Mouse (Mus musculus): ENCODE results near the gene Ampd2.

Ampd2 gene

DNA sequence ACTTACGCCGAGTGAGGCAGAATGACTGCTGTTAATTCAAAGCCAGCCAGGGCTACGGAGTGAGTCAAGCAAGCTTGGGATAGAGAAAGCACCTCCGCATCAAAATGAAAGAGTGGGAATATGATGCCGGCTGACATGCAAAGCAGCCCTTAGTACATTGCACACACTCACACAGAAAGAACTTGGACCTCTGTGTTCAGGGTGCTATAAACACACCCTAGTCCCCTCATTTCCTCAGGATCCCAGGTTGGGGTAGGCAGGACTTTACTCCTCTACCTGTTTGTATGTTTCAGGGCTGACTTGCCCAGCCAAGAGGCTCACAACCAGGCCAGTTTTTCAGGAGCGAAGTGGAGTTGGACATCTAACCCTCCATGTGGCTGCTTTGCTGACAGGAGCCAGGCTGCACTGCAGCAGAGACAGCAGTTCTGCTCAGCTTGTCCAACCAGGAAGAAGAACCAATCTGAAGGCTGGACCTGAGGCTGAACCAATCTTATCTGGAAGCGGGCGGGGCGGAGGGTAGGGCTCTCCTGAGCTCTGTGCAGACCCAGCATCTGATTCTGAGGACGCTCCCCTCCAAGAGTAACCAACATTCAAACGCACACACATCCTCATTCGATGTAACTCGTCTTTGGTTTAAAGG lies 17.1 kb downstream of the Ampd2 start:
- DNase-seq (ENCODE audit: low read depth, low spot score), result no peak

- no peak for DNase-seq (ENCODE audit: low read depth, low spot score)
Observed at GRCm38 (mm10) chr3:108068826-108069225, 17.6 kb downstream of the Ampd2 start.

GRCm38 (mm10) chr3:108067370-108067934 lies 19.0 kb downstream of the Ampd2 start:
- no peak for DNase-seq (ENCODE audit: low read depth, low spot score)

GRCm38 (mm10) chr3:108065551-108065950 lies 20.9 kb downstream of the Ampd2 start:
- DNase-seq (ENCODE audit: low read depth, low spot score), result no peak

DNA sequence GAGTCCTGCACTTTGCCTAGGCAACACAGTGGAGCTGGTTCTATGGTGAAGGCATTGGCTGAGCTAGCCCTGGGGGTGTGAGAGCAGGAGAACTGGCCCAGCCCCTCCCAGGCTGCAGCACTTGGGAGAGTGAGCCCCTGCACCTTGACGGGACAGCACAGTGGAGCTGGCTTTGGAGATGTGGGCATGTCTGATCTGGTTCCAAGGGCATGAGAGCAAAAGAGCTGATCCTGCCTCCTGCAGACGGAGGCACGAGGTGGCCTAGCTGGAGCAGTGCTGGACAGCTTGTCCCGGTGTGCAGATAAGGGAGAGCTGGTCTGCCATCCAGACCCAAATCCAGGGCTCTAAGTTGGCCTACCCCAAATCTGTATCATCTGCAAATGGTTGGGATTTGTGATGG lies 21.8 kb downstream of the Ampd2 start:
- no peak for DNase-seq (ENCODE audit: low read depth, low spot score)

DNA sequence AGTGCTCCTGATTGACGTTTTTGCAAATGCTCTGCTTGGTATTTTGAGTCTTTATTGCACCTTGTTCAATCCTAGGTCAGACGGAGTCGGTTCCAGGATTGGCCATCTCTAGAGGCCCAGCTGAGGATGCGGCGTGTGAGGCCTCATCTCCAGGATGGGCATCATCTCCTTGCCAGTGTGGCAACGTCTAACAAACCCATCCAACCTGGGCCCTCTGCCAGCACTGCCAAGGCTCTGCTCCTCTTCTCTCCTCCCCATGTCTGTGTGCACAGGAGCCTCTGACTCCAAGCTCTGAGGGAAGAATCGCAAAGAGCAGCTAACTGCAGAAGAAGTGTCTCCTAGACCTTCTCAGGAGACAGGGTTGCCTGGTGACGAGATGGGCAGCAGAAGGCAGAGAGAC lies 23.8 kb downstream of the Ampd2 start:
- no peak for DNase-seq (ENCODE audit: low read depth, low spot score)

GRCm38 (mm10) chr3:108061420-108061819 lies 25.0 kb downstream of the Ampd2 start:
- DNase-seq (ENCODE audit: low read depth, low spot score), result peak; percentile 56

DNA sequence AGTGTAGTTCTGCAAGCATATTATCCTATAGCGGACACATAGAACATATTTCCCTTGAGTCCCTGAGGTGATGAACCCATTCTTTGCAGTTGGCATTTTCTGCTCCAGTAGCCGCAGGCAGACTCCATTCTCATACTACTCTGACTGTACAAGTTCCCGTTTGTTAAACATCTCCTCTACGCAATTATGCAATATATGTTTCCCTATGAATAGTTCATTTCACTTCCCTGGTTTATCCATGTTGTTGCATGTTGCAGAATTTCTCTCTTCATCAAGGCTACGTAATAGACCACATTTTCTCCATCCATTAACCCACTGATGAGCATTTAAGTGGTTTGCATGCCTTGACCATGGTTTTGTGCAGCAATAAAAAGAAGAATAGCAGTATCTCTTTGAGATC lies 36.0 kb downstream of the Ampd2 start:
- DNase-seq (ENCODE audit: low read depth, low spot score), result no peak

DNA sequence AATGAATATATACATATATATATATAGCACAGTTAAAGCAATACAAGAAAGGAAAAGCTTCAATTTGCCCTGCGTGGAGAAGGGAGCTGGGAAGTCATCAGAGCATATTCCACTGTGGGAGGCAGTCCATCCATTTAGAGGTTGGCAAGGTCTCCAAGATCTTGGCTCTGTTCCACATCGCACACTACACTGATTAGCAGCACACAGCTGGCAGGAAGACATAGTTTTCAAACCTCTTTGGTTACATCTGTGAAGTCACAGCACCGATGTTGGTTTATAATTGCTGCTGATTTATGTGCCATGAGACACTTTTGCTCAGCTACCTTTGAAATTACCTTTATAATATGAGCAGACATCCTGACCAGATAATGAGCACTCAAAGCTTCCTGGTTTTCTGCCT lies 38.1 kb downstream of the Ampd2 start:
- no peak for DNase-seq (ENCODE audit: low read depth, low spot score)

DNA sequence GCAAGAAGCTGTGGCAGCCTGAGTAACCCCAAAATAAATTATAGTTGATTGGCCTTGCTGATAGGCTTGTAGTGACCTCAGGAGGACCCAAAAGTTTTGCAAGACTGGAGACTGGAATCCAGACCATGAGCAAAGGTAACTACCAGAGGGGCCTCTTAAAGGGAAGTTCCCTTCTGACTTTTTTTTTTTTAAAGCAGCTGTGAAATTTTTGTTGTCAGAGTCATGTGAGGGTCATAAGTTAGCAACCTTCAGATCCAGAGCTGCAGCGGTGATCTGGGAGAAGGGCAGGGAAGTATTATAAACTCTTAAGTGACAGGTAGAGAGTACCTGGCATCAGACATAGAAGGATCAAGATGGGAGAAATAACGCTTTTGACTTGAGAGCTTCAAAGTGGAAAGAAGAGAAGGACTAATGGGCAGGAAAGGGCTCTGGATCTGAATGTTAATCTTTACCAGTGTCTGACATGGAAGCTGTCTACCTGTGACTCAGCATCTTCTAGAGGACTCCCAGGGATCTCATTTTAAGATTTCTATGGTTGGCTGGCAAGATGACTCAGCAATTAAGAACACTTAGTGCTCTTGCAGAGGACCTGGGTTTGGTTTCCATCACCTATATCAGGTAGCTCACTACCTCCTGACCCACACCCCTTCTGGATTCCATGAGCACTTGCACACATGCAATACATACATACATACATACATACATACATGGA lies 39.4 kb downstream of the Ampd2 start:
- DNase-seq (ENCODE audit: low read depth, low spot score), result peak; percentile 45

- DNase-seq (ENCODE audit: low read depth, low spot score), result peak; percentile 64
Observed at GRCm38 (mm10) chr3:108044394-108045140, 41.9 kb downstream of the Ampd2 start, which contains the start of gene Gstm4. Gene Gstm4, minus strand, starts transcription at chr3:108044894.

- no peak for DNase-seq (ENCODE audit: low read depth, low spot score)
Observed at GRCm38 (mm10) chr3:108033156-108033555, 53.3 kb downstream of the Ampd2 start.

DNA sequence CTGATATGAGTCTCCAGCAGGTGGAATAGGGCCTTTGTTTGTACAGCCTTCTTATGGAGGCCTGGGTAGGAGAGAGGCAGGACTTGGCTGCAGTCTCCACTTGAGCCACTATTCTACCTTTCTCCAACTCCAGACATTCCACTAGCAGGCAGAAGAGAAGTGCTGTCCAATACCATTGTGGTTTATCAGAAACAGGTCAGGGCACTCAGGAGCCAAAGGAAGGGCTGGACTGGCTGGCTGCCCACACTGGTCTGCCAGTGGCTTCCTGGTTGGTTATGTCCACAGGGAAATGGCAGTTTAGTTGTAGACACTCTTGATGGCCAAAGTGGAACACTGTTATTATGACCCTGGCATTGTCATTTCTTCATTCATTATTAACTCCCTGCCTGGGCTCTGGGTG lies 54.3 kb downstream of the Ampd2 start:
- DNase-seq (ENCODE audit: low read depth, low spot score), result no peak

DNA sequence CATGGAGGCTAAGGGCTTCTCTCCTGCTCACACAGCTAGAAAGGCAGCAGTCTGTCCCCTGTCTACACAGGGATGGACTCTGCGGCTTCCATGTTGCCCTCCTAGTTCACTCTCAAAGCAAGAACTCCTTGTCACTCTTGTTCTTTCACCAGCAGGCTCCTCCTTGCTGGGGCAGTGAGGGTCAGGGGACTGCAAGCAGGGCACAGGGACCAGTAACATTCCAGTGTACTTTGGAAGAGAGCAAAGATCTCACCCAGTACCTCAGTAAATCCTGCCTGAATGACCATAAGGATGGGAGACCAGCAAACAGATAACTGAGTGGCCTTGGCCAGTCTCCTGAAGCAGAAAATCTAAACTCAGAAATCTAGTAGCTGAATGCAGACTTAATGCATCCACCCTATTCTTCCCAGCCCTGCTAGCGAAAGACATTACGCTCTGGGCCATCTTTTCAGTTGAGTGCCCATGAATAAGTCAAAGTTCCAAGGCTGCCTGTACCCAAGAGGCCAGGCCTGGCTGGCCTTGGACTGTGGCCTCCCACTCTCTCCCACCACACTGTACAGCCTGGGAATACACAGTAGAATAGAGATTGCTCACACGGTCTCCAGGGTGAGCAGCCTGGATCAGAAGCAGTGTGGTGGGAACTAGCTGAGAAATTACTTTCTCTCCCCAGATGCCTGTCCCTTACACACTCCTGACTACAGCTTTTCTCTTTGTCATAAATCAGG lies 57.6 kb downstream of the Ampd2 start:
- no peak for DNase-seq (ENCODE audit: low read depth, low spot score)

DNA sequence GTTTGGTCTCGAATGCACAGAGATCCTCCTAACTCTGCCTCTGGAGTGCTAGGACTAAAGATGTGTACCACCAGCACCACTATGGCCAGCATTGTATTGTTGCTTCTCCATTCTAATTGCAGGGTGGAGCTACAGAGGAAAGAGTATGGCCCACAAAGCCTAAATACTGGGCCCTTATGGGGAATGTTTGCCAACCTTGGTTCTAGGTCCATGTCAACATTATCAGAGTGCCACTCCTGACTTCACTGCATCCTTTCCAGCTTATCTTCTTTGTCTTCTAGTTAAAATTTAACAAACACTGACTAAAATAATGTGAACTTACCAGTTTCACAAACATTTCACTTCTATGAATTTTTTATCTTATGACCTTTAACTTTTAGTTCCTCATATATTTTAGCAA lies 59.9 kb downstream of the Ampd2 start:
- DNase-seq (ENCODE audit: low read depth, low spot score), result no peak

- no peak for DNase-seq (ENCODE audit: low read depth, low spot score)
Observed at GRCm38 (mm10) chr3:108026049-108026448, 60.4 kb downstream of the Ampd2 start.

- DNase-seq (ENCODE audit: low read depth, low spot score), result no peak
Observed at GRCm38 (mm10) chr3:108025318-108025717, 61.1 kb downstream of the Ampd2 start.
